Mouse (Mus musculus): Measurements from ENCODE around the gene Mrpl45.

Mrpl45 gene

GRCm38 (mm10) chr11:97363644-97363995 is 48.1 kb downstream of the Mrpl45 start:
- no peak for DNase-seq (ENCODE audit: low spot score in 2 of 2)

GRCm38 (mm10) chr11:97365556-97365955 is 50.0 kb downstream of the Mrpl45 start:
- no peak for DNase-seq (ENCODE audit: low spot score in 2 of 2)

- no peak for DNase-seq (ENCODE audit: low spot score in 2 of 2)
Measured at GRCm38 (mm10) chr11:97368501-97368900, 53.0 kb downstream of the Mrpl45 start.

GRCm38 (mm10) chr11:97370329-97371091 is 55.0 kb downstream of the Mrpl45 start:
- peak in 1 of 2 experiments; percentile 34 for DNase-seq (ENCODE audit: low spot score in 2 of 2)

GRCm38 (mm10) chr11:97372159-97372864 is 56.8 kb downstream of the Mrpl45 start:
- DNase-seq (ENCODE audit: low spot score in 2 of 2): no peak

- DNase-seq (ENCODE audit: low spot score in 2 of 2): no peak
Measured at GRCm38 (mm10) chr11:97373402-97373801, 57.9 kb downstream of the Mrpl45 start.

All from frontal cortex, postnatal 14 days (tissue).